Mouse (Mus musculus): Measurements from ENCODE around the gene Rraga. TPM values are rescaled to one million over a fixed set of nuclear protein-coding genes. Genes with fewer than 3 reads are reported as not detected.
A peak's percentile ranks its signal among the peaks of the same experiment; 100 is the strongest.

Gene Rraga
- total and polyA plus RNA-seq, 2 experiments: 18.8 to 22.2 TPM

DNA sequence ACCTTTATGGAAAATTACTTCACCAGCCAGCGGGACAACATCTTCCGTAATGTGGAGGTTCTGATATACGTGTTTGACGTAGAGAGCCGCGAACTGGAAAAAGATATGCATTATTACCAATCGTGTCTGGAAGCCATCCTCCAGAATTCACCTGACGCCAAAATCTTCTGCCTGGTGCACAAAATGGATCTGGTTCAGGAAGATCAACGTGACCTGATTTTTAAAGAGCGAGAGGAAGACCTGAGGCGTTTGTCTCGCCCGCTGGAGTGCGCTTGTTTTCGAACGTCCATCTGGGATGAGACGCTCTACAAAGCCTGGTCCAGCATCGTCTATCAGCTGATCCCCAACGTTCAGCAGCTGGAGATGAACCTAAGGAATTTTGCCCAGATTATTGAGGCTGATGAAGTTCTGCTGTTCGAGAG, 663 bp downstream of the Rraga start:
- peak overlapping the region; percentile 83 for H3K4me3 ChIP-seq (ENCODE audit: insufficient read depth, low read depth, low read length)
- H3K27me3 ChIP-seq (ENCODE audit: control insufficient read depth, insufficient read depth, low read length): no peaks in the 10 kb centered on the region
- H3K27ac ChIP-seq (replicated peaks; ENCODE audit: insufficient read depth, low read depth, low read length): peak overlapping the region; percentile 46
- peak; percentile 35 for DNase-seq (ENCODE audit: extremely low read depth, low read depth, low spot score)
- peaks cover 11% of the 10 kb centered on the region for H3K4me1 ChIP-seq (ENCODE audit: control insufficient read depth, insufficient read depth, low read length)
- no peak for TF ChIP-seq CTCF (IDR thresholded peaks at IDR 0.05; ENCODE audit: low read depth, low read length)
- TF ChIP-seq POLR2A (IDR thresholded peaks at IDR 0.05; ENCODE audit: extremely low read depth, insufficient read depth, low read length): no peak
- no peaks in the 10 kb centered on the region for H3K36me3 ChIP-seq (ENCODE audit: control insufficient read depth, insufficient read depth, low read length)
- under 1% methylated on average over 20 of the region's 20 CpGs for WGBS
- peak overlapping the region; percentile 88 for H3K9ac ChIP-seq (ENCODE audit: low read depth, low read length)
- peaks cover 14% of the 10 kb centered on the region; the same call in 1 of the 2 replicates for H3K79me2 ChIP-seq (ENCODE audit: control insufficient read depth, insufficient read depth, low read length)

DNA sequence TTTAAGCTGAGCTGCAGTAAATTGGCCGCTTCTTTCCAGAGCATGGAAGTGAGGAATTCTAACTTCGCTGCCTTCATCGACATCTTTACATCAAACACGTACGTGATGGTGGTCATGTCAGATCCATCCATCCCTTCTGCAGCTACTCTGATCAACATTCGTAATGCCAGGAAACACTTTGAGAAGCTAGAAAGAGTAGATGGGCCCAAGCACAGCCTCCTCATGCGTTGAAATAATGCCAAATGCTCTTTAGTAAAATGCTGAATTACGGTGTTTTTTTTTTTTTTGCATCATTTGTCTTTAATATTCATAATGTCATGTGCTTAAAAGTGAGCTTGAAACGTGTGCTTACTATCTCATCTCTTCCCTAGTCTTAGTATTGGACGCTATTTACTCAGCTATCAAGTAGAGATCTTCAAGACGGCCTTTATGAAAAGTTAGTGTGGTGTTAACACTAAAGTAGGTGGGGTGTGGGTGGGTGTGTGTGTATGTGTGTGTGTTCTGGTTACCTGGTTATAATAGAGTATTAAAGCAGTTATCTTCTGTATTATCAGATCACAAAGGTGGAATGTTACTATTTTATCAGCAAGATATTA, 1.3 kb downstream of the Rraga start:
- no peak for TF ChIP-seq CTCF (IDR thresholded peaks at IDR 0.05; ENCODE audit: low read depth, low read length)
- no peak for TF ChIP-seq POLR2A (IDR thresholded peaks at IDR 0.05; ENCODE audit: extremely low read depth, insufficient read depth, low read length)
- Histone ChIP-seq H3K4me3 (ENCODE audit: insufficient read depth, low read depth, low read length) (peak overlapping the region; percentile 83), H3K9ac (ENCODE audit: low read depth, low read length) (peak overlapping the region; percentile 88), H3K36me3 (ENCODE audit: control insufficient read depth, insufficient read depth, low read length) (no peaks in the 10 kb centered on the region), H3K27ac (replicated peaks; ENCODE audit: insufficient read depth, low read depth, low read length) (no peak overlapping the region), H3K27me3 (ENCODE audit: control insufficient read depth, insufficient read depth, low read length) (no peaks in the 10 kb centered on the region), H3K4me1 (ENCODE audit: control insufficient read depth, insufficient read depth, low read length) (peaks cover 11% of the 10 kb centered on the region), H3K79me2 (ENCODE audit: control insufficient read depth, insufficient read depth, low read length) (peaks cover 14% of the 10 kb centered on the region; the same call in 1 of the 2 replicates)
- DNase-seq (ENCODE audit: extremely low read depth, low read depth, low spot score): no peak
- WGBS: 11% methylated on average over 11 of the region's 11 CpGs

DNA sequence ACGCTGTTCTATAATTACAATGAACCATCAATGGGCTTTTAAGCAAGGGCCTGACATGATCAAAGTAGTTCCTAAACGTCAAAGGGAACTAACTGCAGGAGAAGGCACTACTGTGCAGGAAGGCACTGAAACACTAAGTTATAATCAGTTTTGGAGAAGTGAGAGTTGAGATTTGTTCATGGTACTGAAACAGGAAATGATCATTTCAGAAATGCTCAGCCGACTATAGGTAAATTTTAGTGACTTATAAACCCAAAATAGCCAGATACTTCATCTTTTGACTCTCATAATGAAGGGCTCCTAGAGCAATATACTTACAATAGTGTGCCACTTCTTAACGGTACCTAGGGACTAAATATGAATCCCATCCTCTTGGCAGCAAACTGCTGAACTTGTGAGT, 4.6 kb downstream of the Rraga start:
- Histone ChIP-seq H3K79me2 (ENCODE audit: control insufficient read depth, insufficient read depth, low read length) (peaks cover 14% of the 10 kb centered on the region; the same call in 1 of the 2 replicates), H3K36me3 (ENCODE audit: control insufficient read depth, insufficient read depth, low read length) (peaks cover 12% of the 10 kb centered on the region), H3K27ac (replicated peaks; ENCODE audit: insufficient read depth, low read depth, low read length) (no peak overlapping the region), H3K4me3 (ENCODE audit: insufficient read depth, low read depth, low read length) (no peak overlapping the region), H3K9ac (ENCODE audit: low read depth, low read length) (no peak overlapping the region), H3K27me3 (ENCODE audit: control insufficient read depth, insufficient read depth, low read length) (no peaks in the 10 kb centered on the region), H3K4me1 (ENCODE audit: control insufficient read depth, insufficient read depth, low read length) (peaks cover 8% of the 10 kb centered on the region)
- TF ChIP-seq CTCF (IDR thresholded peaks at IDR 0.05; ENCODE audit: low read depth, low read length): no peak
- DNase-seq (ENCODE audit: extremely low read depth, low read depth, low spot score): peak; percentile 16
- WGBS: 66% methylated on average over 4 of the region's 4 CpGs

DNA sequence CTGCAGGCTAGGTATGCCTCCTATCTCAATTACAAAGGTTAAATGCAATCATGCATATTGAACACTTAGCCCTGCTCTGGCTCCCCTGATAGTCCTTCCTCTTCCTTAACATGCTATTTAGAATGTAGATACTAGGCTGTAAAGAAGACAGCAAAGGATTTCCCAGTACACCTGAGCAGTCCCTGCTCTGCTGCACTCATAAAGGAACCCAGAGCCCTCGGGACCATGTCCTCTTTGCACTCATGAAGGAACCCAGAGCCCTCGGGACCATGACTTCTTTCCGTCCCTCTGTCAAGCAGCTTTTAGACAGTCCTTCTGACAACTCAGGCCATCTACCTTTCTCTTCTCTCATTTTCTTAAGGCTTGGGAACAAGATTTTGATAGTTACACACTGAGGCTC, 5.1 kb downstream of the Rraga start:
- Histone ChIP-seq H3K36me3 (ENCODE audit: control insufficient read depth, insufficient read depth, low read length) (peaks cover 13% of the 10 kb centered on the region), H3K27me3 (ENCODE audit: control insufficient read depth, insufficient read depth, low read length) (no peaks in the 10 kb centered on the region), H3K4me1 (ENCODE audit: control insufficient read depth, insufficient read depth, low read length) (peaks cover 6% of the 10 kb centered on the region), H3K9ac (ENCODE audit: low read depth, low read length) (no peak overlapping the region), H3K4me3 (ENCODE audit: insufficient read depth, low read depth, low read length) (no peak overlapping the region), H3K27ac (replicated peaks; ENCODE audit: insufficient read depth, low read depth, low read length) (no peak overlapping the region), H3K79me2 (ENCODE audit: control insufficient read depth, insufficient read depth, low read length) (peaks cover 14% of the 10 kb centered on the region; the same call in 1 of the 2 replicates)
- TF ChIP-seq CTCF (IDR thresholded peaks at IDR 0.05; ENCODE audit: low read depth, low read length) (no peak), POLR2A (IDR thresholded peaks at IDR 0.05; ENCODE audit: extremely low read depth, insufficient read depth, low read length) (no peak)
- no peak for DNase-seq (ENCODE audit: extremely low read depth, low read depth, low spot score)
- 80% methylated on average over 3 of the region's 3 CpGs for WGBS

DNA sequence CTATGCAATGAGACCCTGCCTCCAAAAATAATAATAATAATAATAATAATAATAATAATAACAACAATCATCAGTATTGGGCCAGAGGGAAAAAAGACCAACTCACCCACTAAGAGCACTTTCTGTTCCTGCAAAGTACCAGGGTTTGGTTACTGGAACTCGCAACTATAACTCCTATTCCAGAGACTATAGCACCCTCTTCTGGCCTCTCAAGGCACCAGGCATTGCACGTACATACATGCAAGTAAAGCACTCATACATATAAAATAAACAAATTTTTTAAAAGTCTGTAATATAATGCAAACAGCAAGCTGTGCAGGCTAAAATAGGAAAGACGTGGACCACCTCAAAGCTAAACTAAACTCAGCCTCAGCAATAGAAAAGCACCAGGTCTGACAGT, 12.8 kb downstream of the Rraga start:
- no peaks in the 10 kb centered on the region for H3K79me2 ChIP-seq (ENCODE audit: control insufficient read depth, insufficient read depth, low read length)
- H3K27ac ChIP-seq (replicated peaks; ENCODE audit: insufficient read depth, low read depth, low read length): no peak overlapping the region
- H3K4me1 ChIP-seq (ENCODE audit: control insufficient read depth, insufficient read depth, low read length): no peaks in the 10 kb centered on the region; the same call in 1 of the 2 replicates
- WGBS: 92% methylated on average over 3 of the region's 3 CpGs
- peaks cover 11% of the 10 kb centered on the region for H3K36me3 ChIP-seq (ENCODE audit: control insufficient read depth, insufficient read depth, low read length)
- H3K27me3 ChIP-seq (ENCODE audit: control insufficient read depth, insufficient read depth, low read length): no peaks in the 10 kb centered on the region
- H3K9ac ChIP-seq (ENCODE audit: low read depth, low read length): no peak overlapping the region
- no peak overlapping the region for H3K4me3 ChIP-seq (ENCODE audit: insufficient read depth, low read depth, low read length)
- DNase-seq (ENCODE audit: extremely low read depth, low read depth, low spot score): peak; percentile 12
- no peak for TF ChIP-seq POLR2A (IDR thresholded peaks at IDR 0.05; ENCODE audit: extremely low read depth, insufficient read depth, low read length)
- TF ChIP-seq CTCF (IDR thresholded peaks at IDR 0.05; ENCODE audit: low read depth, low read length): no peak

DNA sequence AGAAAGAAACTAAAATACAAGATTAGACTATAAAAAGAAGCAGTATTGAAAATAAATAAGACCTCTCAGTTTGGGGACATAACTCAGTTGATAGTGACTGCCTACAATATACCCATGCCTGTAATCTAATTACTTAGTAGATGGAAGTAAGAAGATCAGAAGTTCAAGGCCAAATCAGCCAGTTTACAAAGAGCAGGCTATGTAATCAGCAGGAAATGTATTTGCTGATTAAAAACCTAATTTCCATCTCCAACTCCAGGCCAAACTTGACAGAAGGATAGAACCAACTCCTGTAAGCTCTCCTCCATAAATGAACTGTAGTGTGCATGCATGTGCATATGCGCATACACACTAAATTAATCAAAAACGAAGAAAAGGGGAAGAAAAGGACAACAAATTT, 15.8 kb downstream of the Rraga start:
- DNase-seq (ENCODE audit: extremely low read depth, low read depth, low spot score): no peak
- 98% methylated on average over 2 of the region's 2 CpGs for WGBS
- Histone ChIP-seq H3K79me2 (ENCODE audit: control insufficient read depth, insufficient read depth, low read length) (no peaks in the 10 kb centered on the region), H3K4me1 (ENCODE audit: control insufficient read depth, insufficient read depth, low read length) (no peaks in the 10 kb centered on the region; the same call in 1 of the 2 replicates), H3K4me3 (ENCODE audit: insufficient read depth, low read depth, low read length) (no peak overlapping the region), H3K9ac (ENCODE audit: low read depth, low read length) (no peak overlapping the region), H3K27me3 (ENCODE audit: control insufficient read depth, insufficient read depth, low read length) (no peaks in the 10 kb centered on the region), H3K27ac (replicated peaks; ENCODE audit: insufficient read depth, low read depth, low read length) (no peak overlapping the region), H3K36me3 (ENCODE audit: control insufficient read depth, insufficient read depth, low read length) (peaks cover 4% of the 10 kb centered on the region)
- TF ChIP-seq POLR2A (IDR thresholded peaks at IDR 0.05; ENCODE audit: extremely low read depth, insufficient read depth, low read length) (no peak), CTCF (IDR thresholded peaks at IDR 0.05; ENCODE audit: low read depth, low read length) (no peak)
